Mouse (Mus musculus) A20 (cell line): ENCODE measurements around the gene Usp17le.
"Not testable (repeated sequence)": the region's sequence is repeated elsewhere in the genome, so short reads cannot be mapped to it uniquely, and the experiment has no call there.

Experiments used
- DNase-seq: peaks from one replicate; pipeline ENCODE4 v3.0.0-alpha.2; 2011; ENCODE audit warnings: low read depth, low spot score

Gene Usp17le

DNA sequence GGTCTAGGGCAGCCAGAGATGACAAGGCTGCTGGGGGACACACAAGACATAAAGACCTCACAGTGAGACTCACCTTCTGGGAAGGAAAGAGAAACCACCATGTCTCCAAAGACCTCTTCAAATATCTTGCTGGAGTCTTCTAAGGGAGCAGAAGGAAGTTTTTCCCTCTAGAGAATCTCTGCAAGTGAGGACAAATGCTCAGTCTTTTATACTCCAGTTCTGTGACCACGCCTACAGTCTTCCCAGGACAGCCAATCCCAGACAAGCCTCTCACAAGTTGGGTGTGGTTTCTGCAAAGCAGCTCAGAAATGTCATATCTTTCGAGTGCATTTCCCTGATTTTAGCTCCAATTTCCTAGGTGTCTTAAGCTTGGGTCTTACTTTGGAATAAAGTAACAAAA, at the start of gene Usp17le:
TSS of gene Usp17le (minus strand) at position 101 of the 400 bp plus-strand sequence.
- DNase-seq: not testable (repeated sequence)

- not testable (repeated sequence) for DNase-seq
Measured at GRCm38 (mm10) chr7:104810335-104810734, 33.1 kb upstream of the Usp17le start.

- no peak for DNase-seq
Measured at GRCm38 (mm10) chr7:104790796-104791195, 13.5 kb upstream of the Usp17le start.
